Mouse (Mus musculus) kidney, adult 2 months (tissue): Measurements from ENCODE around the gene Stk39. TPM values are rescaled to one million over a fixed set of nuclear protein-coding genes. Genes with fewer than 3 reads are reported as not detected.

Source experiments
- DNase-seq: peaks from one replicate; pipeline ENCODE4 v3.0.0; 2021
- H3K27ac ChIP-seq: fragments of 200-500 bp; 2 replicates; pipeline ENCODE4 v1.5.1; 2012; ENCODE audit warnings: low read depth, low read length, control low read depth, inconsistent platforms; ENCODE audit not compliant: insufficient read depth
- H3K27me3 ChIP-seq: fragments of 200-500 bp; replicated peaks from 2 replicates; pipeline ENCODE4 v1.6.1; 2012; ENCODE audit warnings: mild to moderate bottlenecking, moderate library complexity, low read length, inconsistent platforms; ENCODE audit not compliant: control insufficient read depth, insufficient read depth
- H3K36me3 ChIP-seq: fragments of 200-500 bp; 2 replicates; pipeline ENCODE4 v1.6.1; 2012; ENCODE audit warnings: mild to moderate bottlenecking, moderate library complexity, low read length, inconsistent platforms; ENCODE audit not compliant: control insufficient read depth, insufficient read depth
- H3K4me1 ChIP-seq: fragments of 200-500 bp; 2 replicates; pipeline ENCODE4 v1.6.1; 2011; ENCODE audit warnings: low read length; ENCODE audit not compliant: control insufficient read depth, insufficient read depth
- H3K4me3 ChIP-seq: fragments of 200-500 bp; 2 replicates; pipeline ENCODE4 v1.5.1; 2011; ENCODE audit warnings: mild to moderate bottlenecking, low read depth, low read length, control low read depth; ENCODE audit not compliant: insufficient read depth
- CTCF ChIP-seq: fragments of 200-500 bp; conservative IDR thresholded peaks from 2 replicates; pipeline ENCODE4 v1.5.1; 2011; ENCODE audit warnings: low read depth, mild to moderate bottlenecking, control low read depth, low read length, moderate library complexity, mixed read lengths; ENCODE audit not compliant: insufficient read depth, insufficient read length
- POLR2A ChIP-seq: fragments of 200-500 bp; IDR thresholded peaks from one replicate; pipeline ENCODE4 v1.6.1; 2011; ENCODE audit warnings: low read depth, low read length, control low read depth
- WGBS: fragments of 180-500 bp; shearing (Covaris S2); methylation state at CpG from one replicate; pipeline ENCODE4 v1.1.7; 2018; 5-methylcytosine and 5-hydroxymethylcytosine counted together
- polyA plus RNA-seq: library from polyadenylated mRNA; depleted of rRNA; stranded (reverse); fragments of >200 nt; gene quantifications from 2 replicates; pipeline ENCODE4 v1.2.3, GENCODE M21; 2012

The Stk39 gene
- polyA plus RNA-seq, 1 experiment: 14.6 TPM

GRCm38 (mm10) chr2:68232929-68233328 lies 239.1 kb downstream of the Stk39 start:
- H3K36me3 ChIP-seq: no peaks in the 10 kb centered on the region
- H3K4me3 ChIP-seq: no peak overlapping the region
- no peak overlapping the region for H3K27ac ChIP-seq
- 89% methylated on average over 5 of the region's 5 CpGs for WGBS
- no peaks in the 10 kb centered on the region for H3K27me3 ChIP-seq
- no peaks in the 10 kb centered on the region for H3K4me1 ChIP-seq
- TF ChIP-seq POLR2A (no peak), CTCF (no peak)
- DNase-seq: no peak

GRCm38 (mm10) chr2:68229872-68230271 lies 242.2 kb downstream of the Stk39 start:
- Histone ChIP-seq H3K4me1 (no peaks in the 10 kb centered on the region), H3K36me3 (no peaks in the 10 kb centered on the region), H3K27me3 (no peaks in the 10 kb centered on the region), H3K27ac (no peak overlapping the region), H3K4me3 (no peak overlapping the region)
- DNase-seq: no peak
- 64% methylated on average over 2 of the region's 2 CpGs for WGBS
- TF ChIP-seq POLR2A (no peak), CTCF (no peak)

GRCm38 (mm10) chr2:68229081-68229480 lies 243.0 kb downstream of the Stk39 start:
- TF ChIP-seq CTCF: no peak
- TF ChIP-seq POLR2A: no peak
- Histone ChIP-seq H3K4me3 (no peak overlapping the region), H3K36me3 (no peaks in the 10 kb centered on the region), H3K27me3 (no peaks in the 10 kb centered on the region), H3K27ac (no peak overlapping the region), H3K4me1 (no peaks in the 10 kb centered on the region)
- 63% methylated on average over 2 of the region's 2 CpGs for WGBS
- no peak for DNase-seq

GRCm38 (mm10) chr2:68222227-68222873 lies 249.7 kb downstream of the Stk39 start:
- Histone ChIP-seq H3K4me1 (0 out of 2 replicates have a peak, but pooled peaks cover 4% of the 10 kb centered on the region), H3K27me3 (no peaks in the 10 kb centered on the region), H3K27ac (no peak overlapping the region), H3K36me3 (no peaks in the 10 kb centered on the region), H3K4me3 (no peak overlapping the region)
- peak; percentile 53 for DNase-seq
- no peak for TF ChIP-seq POLR2A
- TF ChIP-seq CTCF: no peak
- WGBS: 32% methylated on average over 5 of the region's 5 CpGs

- TF ChIP-seq CTCF: no peak
- TF ChIP-seq POLR2A: no peak
- Histone ChIP-seq H3K4me1 (0 out of 2 replicates have a peak, but pooled peaks cover 4% of the 10 kb centered on the region), H3K27ac (no peak overlapping the region), H3K4me3 (no peak overlapping the region), H3K27me3 (no peaks in the 10 kb centered on the region), H3K36me3 (no peaks in the 10 kb centered on the region)
- DNase-seq: no peak
- WGBS: 67% methylated on average over 4 of the region's 4 CpGs
Measured at GRCm38 (mm10) chr2:68221226-68221625, 250.8 kb downstream of the Stk39 start.

- no peak for DNase-seq
- no peak overlapping the region for H3K27ac ChIP-seq
- WGBS: 67% methylated on average over 4 of the region's 4 CpGs
- 0 out of 2 replicates have a peak, but pooled peaks cover 4% of the 10 kb centered on the region for H3K4me1 ChIP-seq
- H3K4me3 ChIP-seq: no peak overlapping the region
- H3K27me3 ChIP-seq: no peaks in the 10 kb centered on the region
- TF ChIP-seq POLR2A (no peak), CTCF (no peak)
- H3K36me3 ChIP-seq: no peaks in the 10 kb centered on the region
Measured at GRCm38 (mm10) chr2:68219823-68220222, 252.2 kb downstream of the Stk39 start.

- no peak overlapping the region for H3K4me3 ChIP-seq
- no peaks in the 10 kb centered on the region for H3K36me3 ChIP-seq
- 88% methylated on average over 11 of the region's 11 CpGs for WGBS
- no peak for DNase-seq
- H3K27ac ChIP-seq: no peak overlapping the region
- no peaks in the 10 kb centered on the region for H3K4me1 ChIP-seq
- no peaks in the 10 kb centered on the region for H3K27me3 ChIP-seq
- TF ChIP-seq POLR2A (no peak), CTCF (no peak)
Measured at GRCm38 (mm10) chr2:68215176-68215575, 256.9 kb downstream of the Stk39 start.
